14 mouse cellular contexts compared by ENCODE assay signal in genomic region chr12:72983071-72983857, GRCm38 (mm10). TPM values are rescaled to one million over a fixed set of nuclear protein-coding genes. Genes with fewer than 3 reads are reported as not detected.
DNase-seq lines count a peak whose midpoint lies in the region; ATAC-seq lines count a peak whose summit lies in the region.
"Had no signal": no experiment of that assay in that cellular context is flagged by ENCODE, and none has a peak within 500 bp of the region (broad histone marks: within the 10 kb centered on the region; RNA-seq: fewer than 3 reads in every experiment).

No protein-coding gene starts in this region.

- DNase-seq in heart, adult 11 months: peak; percentile 96
- no peak for DNase-seq in heart, embryonic 10.5 days (ENCODE audit: low spot score)
- peak; percentile 48 for DNase-seq in 3134 (ENCODE audit: extremely low read depth, insufficient read length, low spot score)
- peak; percentile 5 for DNase-seq in fat pad, adult 2 months (ENCODE audit: extremely low read depth, low read depth, low spot score)
- peak; percentile 44 to 46 for DNase-seq in heart, postnatal 36 days
- DNase-seq in embryo, embryonic 9.5 days (ENCODE audit: extremely low spot score): no peak
- DNase-seq: cerebellum, adult 2 months had no signal

- intact Hi-C loops in heart, postnatal 36 days (cut with DNase I): no loop called here

- H3K9me3 ChIP-seq in heart, embryonic 10.5 days: no peaks in the 10 kb centered on the region
- H3K9me3 ChIP-seq: forebrain, embryonic 10.5 days; hindbrain, embryonic 10.5 days; midbrain, embryonic 15.5 days had no signal

- 83% methylated on average over 8 of the region's 8 CpGs for WGBS in heart, embryonic 10.5 days

- ATAC-seq in erythroblast, adult 5-6 weeks (replicated peaks; ENCODE audit: low FRiP score, poor library complexity, severe bottlenecking): no peak
- ATAC-seq in erythroid progenitor cell, adult 5-6 weeks (replicated peaks; ENCODE audit: low FRiP score, poor library complexity, severe bottlenecking): no peak
- ATAC-seq: midbrain, embryonic 15.5 days had no signal

- H3K4me3 ChIP-seq in heart, embryonic 10.5 days: no peak overlapping the region
- H3K4me3 ChIP-seq: forebrain, embryonic 10.5 days; hindbrain, embryonic 10.5 days; midbrain, embryonic 15.5 days had no signal

- H3K27ac ChIP-seq in heart, embryonic 10.5 days: no peak overlapping the region
- H3K27ac ChIP-seq: forebrain, embryonic 10.5 days; hindbrain, embryonic 10.5 days; midbrain, embryonic 15.5 days had no signal

- no peaks in the 10 kb centered on the region for H3K36me3 ChIP-seq in heart, embryonic 10.5 days
- H3K36me3 ChIP-seq: forebrain, embryonic 10.5 days; hindbrain, embryonic 10.5 days; midbrain, embryonic 15.5 days had no signal

- no peaks in the 10 kb centered on the region for H3K4me1 ChIP-seq in heart, embryonic 10.5 days
- H3K4me1 ChIP-seq: forebrain, embryonic 10.5 days; hindbrain, embryonic 10.5 days; midbrain, embryonic 15.5 days had no signal

- H3K27me3 ChIP-seq in heart, embryonic 10.5 days (ENCODE audit: insufficient read depth, poor library complexity, severe bottlenecking): 0 out of 2 replicates have a peak, but pooled peaks cover 3% of the 10 kb centered on the region

RNA-seq across cellular contexts. Expression of gene 4930447C04Rik, which starts 42.7 kb away (rescaled TPM):
- polyA plus RNA-seq in heart, embryonic 10.5 days (2016; fragmentation: Nextera tagmentation; extraction: Ambion mirVana): 4.3 and 4.8 TPM in 2 replicates
- total RNA-seq in heart, postnatal 36 days (2021): under 1 TPM; 0.14 to 0.57 TPM
- total RNA-seq in erythroblast, adult 5-6 weeks (2015; ENCODE audit: low replicate concordance): not detected in 2 replicates
- not detected in 2 replicates for total RNA-seq in erythroblast, adult 5-6 weeks (2017; ENCODE audit: low replicate concordance)
- not detected in 2 replicates for total RNA-seq in erythroid progenitor cell, adult 5-6 weeks (2015; ENCODE audit: low replicate concordance)
- not detected in 2 replicates for total RNA-seq in erythroid progenitor cell, adult 5-6 weeks (2017; ENCODE audit: low replicate concordance)

RNA-seq across cellular contexts. Expression of gene Six6, which starts 43.6 kb away (rescaled TPM):
- polyA plus RNA-seq in heart, embryonic 10.5 days (2016; fragmentation: Nextera tagmentation; extraction: Ambion mirVana): not detected in 2 replicates
- total RNA-seq in heart, postnatal 36 days (2021): not detected
- total RNA-seq in erythroblast, adult 5-6 weeks (2015; ENCODE audit: low replicate concordance): not detected in 2 replicates
- not detected in 2 replicates for total RNA-seq in erythroblast, adult 5-6 weeks (2017; ENCODE audit: low replicate concordance)
- not detected in 2 replicates for total RNA-seq in erythroid progenitor cell, adult 5-6 weeks (2015; ENCODE audit: low replicate concordance)
- not detected in 2 replicates for total RNA-seq in erythroid progenitor cell, adult 5-6 weeks (2017; ENCODE audit: low replicate concordance)
- total RNA-seq: layer of hippocampus, adult 8-10 months had no signal
- polyA plus RNA-seq: cerebellum, adult 2 months; liver, embryonic 11.5 days had no signal

Comparison
In these comparisons a context has a peak if more than half of its experiments do, and no peak if none do; other contexts are left out.
1. DNase-seq: peak in heart, adult 11 months (single experiment), 3134 (single experiment), fat pad, adult 2 months (single experiment) and heart, postnatal 36 days (2 of 2); none in heart, embryonic 10.5 days (single experiment) and embryo, embryonic 9.5 days (single experiment).